Mouse (Mus musculus) liver, embryonic 13.5 days (tissue): ENCODE measurements around the gene Gm32742. TPM values are rescaled to one million over a fixed set of nuclear protein-coding genes. Genes with fewer than 3 reads are reported as not detected.

Experiments
- ATAC-seq: fragments of 200-750 bp; cut with Nextera tagmentation; 2 replicates; pipeline ENCODE4 v1.8.0; 2017; ENCODE audit warnings: low read depth, mild to moderate bottlenecking, moderate number of reproducible peaks, moderate library complexity
- DNase-seq: peaks from one replicate; pipeline ENCODE4 v3.0.0; 2022
- H3K27ac ChIP-seq: fragments of 300-500 bp; sonication (generic); 2 replicates; pipeline ENCODE4 v1.5.1; 2015; ENCODE audit warnings: moderate library complexity, mild to moderate bottlenecking, inconsistent platforms
- H3K27me3 ChIP-seq: fragments of 300-500 bp; sonication (generic); 2 replicates; pipeline ENCODE4 v1.6.1; 2015; ENCODE audit warnings: mild to moderate bottlenecking, inconsistent platforms
- H3K36me3 ChIP-seq: fragments of 300-500 bp; sonication (generic); 2 replicates; pipeline ENCODE4 v1.6.1; 2015; ENCODE audit warnings: mild to moderate bottlenecking, inconsistent platforms
- H3K4me1 ChIP-seq: fragments of 300-500 bp; sonication (generic); replicated peaks from 2 replicates; pipeline ENCODE4 v1.6.1; 2015; ENCODE audit warnings: inconsistent platforms
- H3K4me2 ChIP-seq: fragments of 300-500 bp; sonication (generic); 2 replicates; pipeline ENCODE4 v1.6.1; 2015; ENCODE audit warnings: inconsistent platforms, mild to moderate bottlenecking, moderate library complexity
- H3K4me3 ChIP-seq: fragments of 300-500 bp; sonication (generic); replicated peaks from 2 replicates; pipeline ENCODE4 v1.5.1; 2015; ENCODE audit warnings: mild to moderate bottlenecking, inconsistent platforms
- H3K9ac ChIP-seq: fragments of 300-500 bp; sonication (generic); 2 replicates; pipeline ENCODE4 v1.6.1; 2015; ENCODE audit warnings: mild to moderate bottlenecking, inconsistent platforms
- H3K9me3 ChIP-seq: fragments of 300-500 bp; sonication (generic); replicated peaks from 2 replicates; pipeline ENCODE4 v1.6.1; 2016; ENCODE audit warnings: inconsistent platforms
- WGBS: fragments of 180-500 bp; shearing (Covaris S2); methylation state at CpG from one replicate; pipeline ENCODE4 v1.1.7; 2015; ENCODE audit not compliant: insufficient replicate concordance; 5-methylcytosine and 5-hydroxymethylcytosine counted together
- polyA plus RNA-seq: library from polyadenylated mRNA; unstranded; fragments of >200 nt; fragmentation: Nextera tagmentation; extraction: Ambion mirVana; gene quantifications from 2 replicates; pipeline ENCODE4 v1.2.1, GENCODE M21; 2015

Gene Gm32742
- polyA plus RNA-seq: 0.01 TPM in 1 of 2 replicates, not detected in the other

GRCm38 (mm10) chr9:51165312-51166180 lies at the start of gene Gm32742:
TSS of gene Gm32742 (minus strand) at chr9:51165517.
- 16% methylated on average over 6 of the region's 6 CpGs for WGBS
- no peak for DNase-seq
- no peaks in the 10 kb centered on the region for H3K36me3 ChIP-seq
- no peak within 1 kb of the TSS for H3K4me3 ChIP-seq
- H3K27ac ChIP-seq: no peak within 1 kb of the TSS
- no peak within 1 kb of the TSS for H3K9ac ChIP-seq
- ATAC-seq: no peak
- H3K9me3 ChIP-seq: no peaks in the 10 kb centered on the region
- no peaks in the 10 kb centered on the region for H3K4me1 ChIP-seq
- peaks cover 5% of the 10 kb centered on the region; the same call in 1 of the 2 replicates for H3K27me3 ChIP-seq
- no peak within 1 kb of the TSS for H3K4me2 ChIP-seq

- Histone ChIP-seq H3K27ac (no peak overlapping the region), H3K36me3 (no peaks in the 10 kb centered on the region), H3K27me3 (no peaks in the 10 kb centered on the region), H3K4me1 (no peaks in the 10 kb centered on the region), H3K4me2 (no peak overlapping the region), H3K4me3 (no peak overlapping the region), H3K9ac (no peak overlapping the region), H3K9me3 (no peaks in the 10 kb centered on the region)
- 63% methylated on average over 6 of the region's 6 CpGs for WGBS
- no peak for ATAC-seq
- no peak for DNase-seq
These were observed 48.5 kb upstream of the Gm32742 start for GRCm38 (mm10) chr9:51213729-51214237.

GRCm38 (mm10) chr9:51213023-51213728 lies 47.9 kb upstream of the Gm32742 start, which contains the start of gene Pou2af1:
TSS of gene Pou2af1 (plus strand) at chr9:51213708.
- WGBS: 72% methylated on average over 20 of the region's 20 CpGs
- ATAC-seq (no peak), DNase-seq (no peak)
- H3K9me3 ChIP-seq: no peaks in the 10 kb centered on the region
- no peak within 1 kb of the TSS for H3K4me3 ChIP-seq
- no peaks in the 10 kb centered on the region for H3K27me3 ChIP-seq
- no peaks in the 10 kb centered on the region for H3K36me3 ChIP-seq
- no peaks in the 10 kb centered on the region for H3K4me1 ChIP-seq
- no peak within 1 kb of the TSS for H3K4me2 ChIP-seq
- no peak within 1 kb of the TSS for H3K27ac ChIP-seq
- no peak within 1 kb of the TSS for H3K9ac ChIP-seq

GRCm38 (mm10) chr9:51211191-51211590 lies 45.9 kb upstream of the Gm32742 start:
- WGBS: 40% methylated on average over 6 of the region's 6 CpGs
- Histone ChIP-seq H3K4me3 (no peak overlapping the region), H3K9me3 (no peaks in the 10 kb centered on the region), H3K27ac (no peak overlapping the region), H3K9ac (no peak overlapping the region), H3K27me3 (no peaks in the 10 kb centered on the region), H3K36me3 (no peaks in the 10 kb centered on the region), H3K4me2 (no peak overlapping the region), H3K4me1 (no peaks in the 10 kb centered on the region)
- DNase-seq (no peak), ATAC-seq (no peak)

GRCm38 (mm10) chr9:51208974-51209332 lies 43.6 kb upstream of the Gm32742 start:
- Histone ChIP-seq H3K27ac (no peak overlapping the region), H3K36me3 (no peaks in the 10 kb centered on the region), H3K4me1 (no peaks in the 10 kb centered on the region), H3K9ac (no peak overlapping the region), H3K4me2 (no peak overlapping the region), H3K27me3 (no peaks in the 10 kb centered on the region), H3K9me3 (no peaks in the 10 kb centered on the region), H3K4me3 (no peak overlapping the region)
- 53% methylated on average over 2 of the region's 2 CpGs for WGBS
- no peak for ATAC-seq
- DNase-seq: no peak

GRCm38 (mm10) chr9:51194790-51195189 lies 29.5 kb upstream of the Gm32742 start:
- Histone ChIP-seq H3K4me1 (no peaks in the 10 kb centered on the region), H3K9ac (no peak overlapping the region), H3K9me3 (no peaks in the 10 kb centered on the region), H3K36me3 (no peaks in the 10 kb centered on the region), H3K4me3 (no peak overlapping the region), H3K4me2 (no peak overlapping the region), H3K27me3 (no peaks in the 10 kb centered on the region), H3K27ac (no peak overlapping the region)
- WGBS: 37% methylated on average over 4 of the region's 4 CpGs
- no peak for DNase-seq
- ATAC-seq: no peak

GRCm38 (mm10) chr9:51190655-51191054 lies 25.3 kb upstream of the Gm32742 start:
- Histone ChIP-seq H3K27ac (no peak overlapping the region), H3K9me3 (no peaks in the 10 kb centered on the region), H3K4me2 (no peak overlapping the region), H3K27me3 (no peaks in the 10 kb centered on the region), H3K36me3 (no peaks in the 10 kb centered on the region), H3K4me1 (no peaks in the 10 kb centered on the region), H3K4me3 (no peak overlapping the region), H3K9ac (no peak overlapping the region)
- WGBS: 52% methylated on average over 3 of the region's 3 CpGs
- ATAC-seq (no peak), DNase-seq (no peak)

- Histone ChIP-seq H3K9me3 (no peaks in the 10 kb centered on the region), H3K4me3 (no peak overlapping the region), H3K36me3 (no peaks in the 10 kb centered on the region), H3K27ac (no peak overlapping the region), H3K4me2 (no peak overlapping the region), H3K4me1 (no peaks in the 10 kb centered on the region), H3K27me3 (no peaks in the 10 kb centered on the region), H3K9ac (no peak overlapping the region)
- DNase-seq: no peak
- ATAC-seq: no peak
- 67% methylated on average over 5 of the region's 5 CpGs for WGBS
These were observed 20.6 kb upstream of the Gm32742 start for GRCm38 (mm10) chr9:51185871-51186270.

- ATAC-seq: no peak
- 21% methylated on average over 4 of the region's 4 CpGs for WGBS
These were observed 20.1 kb upstream of the Gm32742 start for GRCm38 (mm10) chr9:51185386-51185785.

GRCm38 (mm10) chr9:51182716-51183710 lies 17.7 kb upstream of the Gm32742 start:
- ATAC-seq (no peak), DNase-seq (no peak)
- Histone ChIP-seq H3K27me3 (no peaks in the 10 kb centered on the region), H3K4me3 (no peak overlapping the region), H3K27ac (no peak overlapping the region), H3K4me2 (no peak overlapping the region), H3K4me1 (no peaks in the 10 kb centered on the region), H3K9me3 (no peaks in the 10 kb centered on the region), H3K36me3 (no peaks in the 10 kb centered on the region), H3K9ac (no peak overlapping the region)
- 65% methylated on average over 15 of the region's 15 CpGs for WGBS

More at GRCm38 (mm10) chr9:51185386-51185785, 20.1 kb upstream of the Gm32742 start:
- Histone ChIP-seq H3K9me3 (no peaks in the 10 kb centered on the region), H3K27ac (no peak overlapping the region), H3K9ac (no peak overlapping the region), H3K36me3 (no peaks in the 10 kb centered on the region), H3K4me1 (no peaks in the 10 kb centered on the region), H3K4me2 (no peak overlapping the region), H3K4me3 (no peak overlapping the region), H3K27me3 (no peaks in the 10 kb centered on the region)
- DNase-seq: no peak
